Mouse (Mus musculus) lung, adult 2 months (tissue): ENCODE measurements around the gene Kcnj6.

Experiments used
- CTCF ChIP-seq: fragments of 200-500 bp; IDR thresholded peaks from 2 replicates; pipeline ENCODE4 v1.5.1; 2011; ENCODE audit warnings: mild to moderate bottlenecking, low read length, control low read depth; ENCODE audit not compliant: insufficient read depth
- POLR2A ChIP-seq: fragments of 200-500 bp; IDR thresholded peaks from 2 replicates; pipeline ENCODE4 v1.6.1; 2011; ENCODE audit warnings: low read depth, mild to moderate bottlenecking, control low read depth, low read length, borderline replicate concordance; ENCODE audit errors: extremely low read depth

DNA sequence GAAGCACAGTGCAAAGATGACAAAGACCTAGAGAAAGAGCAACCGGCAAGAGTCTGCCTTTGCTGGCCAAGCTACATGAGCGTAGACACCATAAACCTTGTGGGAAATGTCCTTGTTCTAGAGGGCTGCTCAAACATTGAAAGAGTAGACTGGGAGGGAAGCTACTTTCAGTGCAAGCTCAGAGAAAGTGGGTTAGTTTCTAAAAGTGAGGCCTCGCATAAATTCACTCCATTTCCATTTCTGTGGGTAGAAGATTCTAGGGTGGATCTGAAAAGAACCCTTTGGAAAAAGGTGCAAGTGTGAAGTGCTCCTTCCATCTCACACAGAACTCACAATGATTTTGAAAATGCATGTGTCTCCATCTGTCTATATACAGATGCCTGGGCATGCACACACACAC is 13.2 kb downstream of the Kcnj6 start:
- no peak for TF ChIP-seq CTCF
- no peak for TF ChIP-seq POLR2A
